Mouse (Mus musculus) kidney, adult 2 months (tissue): Measurements from ENCODE around the gene Sgpl1.

ENCODE experiments used
- CTCF ChIP-seq: fragments of 200-500 bp; conservative IDR thresholded peaks from 2 replicates; pipeline ENCODE4 v1.5.1; 2011; ENCODE audit warnings: low read depth, mild to moderate bottlenecking, control low read depth, low read length, moderate library complexity, mixed read lengths; ENCODE audit not compliant: insufficient read depth, insufficient read length
- POLR2A ChIP-seq: fragments of 200-500 bp; IDR thresholded peaks from one replicate; pipeline ENCODE4 v1.6.1; 2011; ENCODE audit warnings: low read depth, low read length, control low read depth

- no peak for TF ChIP-seq CTCF
- TF ChIP-seq POLR2A, result no peak
Measured at GRCm38 (mm10) chr10:61080931-61081255, 66.6 kb downstream of the Sgpl1 start.
